Mouse (Mus musculus): ENCODE data around the gene Trappc5. TPM values are rescaled to one million over a fixed set of nuclear protein-coding genes. Genes with fewer than 3 reads are reported as not detected.

The Trappc5 gene
- polyA plus RNA-seq, 2 experiments, result 11.5 to 13.1 TPM

- Histone ChIP-seq H3K27ac (no peak overlapping the region), H3K4me3 (ENCODE audit: insufficient read depth in 1 of 2, low read depth in 2 of 2, low read length in 2 of 2) (no peak overlapping the region), H3K4me1 (replicated peaks; ENCODE audit: control insufficient read depth in 2 of 2, insufficient read depth in 2 of 2, low read length in 1 of 2) (peaks cover 3 to 12% of the 10 kb centered on the region in 2 experiments), H3K36me3 (replicated peaks; ENCODE audit: control insufficient read depth, insufficient read depth, low read depth) (peaks cover 4% of the 10 kb centered on the region), H3K9me3 (ENCODE audit: control insufficient read depth, low read length) (no peaks in the 10 kb centered on the region), H3K27me3 (ENCODE audit: control insufficient read depth, insufficient read depth, low read length) (no peaks in the 10 kb centered on the region), H3K9ac (replicated peaks) (no peak overlapping the region), H3K4me2 (ENCODE audit: low read depth) (no peak overlapping the region)
- no peak for TF ChIP-seq EP300 (IDR thresholded peaks at IDR 0.05; ENCODE audit: low read depth)
- TF ChIP-seq CTCF (IDR thresholded peaks at IDR 0.05; ENCODE audit: low read depth), result no peak
- DNase-seq (ENCODE audit: low read depth in 3 of 3, low spot score in 3 of 3) (no peak), ATAC-seq (ENCODE audit: insufficient read depth) (no peak)
- 36% methylated on average over 3 of the region's 3 CpGs for WGBS (ENCODE audit: insufficient replicate concordance)
Measured at GRCm38 (mm10) chr8:3674671-3675070, 1.4 kb upstream of the Trappc5 start.

GRCm38 (mm10) chr8:3676993-3677579, 987 bp downstream of the Trappc5 start:
- H3K4me1 ChIP-seq (replicated peaks; ENCODE audit: control insufficient read depth in 2 of 2, insufficient read depth in 2 of 2, low read length in 1 of 2), result peaks cover 3 to 12% of the 10 kb centered on the region in 2 experiments
- under 1% methylated on average over 15 of the region's 15 CpGs for WGBS (ENCODE audit: insufficient replicate concordance)
- peak overlapping the region; percentile 90 to 97 for H3K4me3 ChIP-seq (ENCODE audit: insufficient read depth in 1 of 2, low read depth in 2 of 2, low read length in 2 of 2)
- ATAC-seq (ENCODE audit: insufficient read depth) (peak; percentile 8), DNase-seq (ENCODE audit: low read depth in 3 of 3, low spot score in 3 of 3) (no peak)
- peak overlapping the region; percentile 92 for H3K4me2 ChIP-seq (ENCODE audit: low read depth)
- no peaks in the 10 kb centered on the region for H3K27me3 ChIP-seq (ENCODE audit: control insufficient read depth, insufficient read depth, low read length)
- peak overlapping the region; percentile 96 for H3K9ac ChIP-seq (replicated peaks)
- H3K9me3 ChIP-seq (ENCODE audit: control insufficient read depth, low read length), result no peaks in the 10 kb centered on the region
- no peak for TF ChIP-seq EP300 (IDR thresholded peaks at IDR 0.05; ENCODE audit: low read depth)
- TF ChIP-seq CTCF (IDR thresholded peaks at IDR 0.05; ENCODE audit: low read depth), result no peak
- H3K27ac ChIP-seq, result peak overlapping the region; percentile 73
- peaks cover 11% of the 10 kb centered on the region for H3K36me3 ChIP-seq (replicated peaks; ENCODE audit: control insufficient read depth, insufficient read depth, low read depth)

GRCm38 (mm10) chr8:3678831-3679230, 2.7 kb downstream of the Trappc5 start:
- Histone ChIP-seq H3K4me2 (ENCODE audit: low read depth) (no peak overlapping the region), H3K4me1 (replicated peaks; ENCODE audit: control insufficient read depth in 2 of 2, insufficient read depth in 2 of 2, low read length in 1 of 2) (peaks cover 3 to 12% of the 10 kb centered on the region in 2 experiments), H3K9me3 (ENCODE audit: control insufficient read depth, low read length) (no peaks in the 10 kb centered on the region), H3K27me3 (ENCODE audit: control insufficient read depth, insufficient read depth, low read length) (no peaks in the 10 kb centered on the region), H3K9ac (replicated peaks) (no peak overlapping the region), H3K27ac (no peak overlapping the region), H3K4me3 (ENCODE audit: insufficient read depth in 1 of 2, low read depth in 2 of 2, low read length in 2 of 2) (no peak overlapping the region), H3K36me3 (replicated peaks; ENCODE audit: control insufficient read depth, insufficient read depth, low read depth) (peaks cover 11% of the 10 kb centered on the region)
- ATAC-seq (ENCODE audit: insufficient read depth) (no peak), DNase-seq (ENCODE audit: low read depth in 3 of 3, low spot score in 3 of 3) (no peak)
- 94% methylated on average over 23 of the region's 23 CpGs for WGBS (ENCODE audit: insufficient replicate concordance)
- no peak for TF ChIP-seq EP300 (IDR thresholded peaks at IDR 0.05; ENCODE audit: low read depth)
- TF ChIP-seq CTCF (IDR thresholded peaks at IDR 0.05; ENCODE audit: low read depth), result no peak

GRCm38 (mm10) chr8:3679236-3679635, 3.1 kb downstream of the Trappc5 start:
- Histone ChIP-seq H3K4me3 (ENCODE audit: insufficient read depth in 1 of 2, low read depth in 2 of 2, low read length in 2 of 2) (no peak overlapping the region), H3K4me1 (replicated peaks; ENCODE audit: control insufficient read depth in 2 of 2, insufficient read depth in 2 of 2, low read length in 1 of 2) (peaks cover 3 to 12% of the 10 kb centered on the region in 2 experiments), H3K27me3 (ENCODE audit: control insufficient read depth, insufficient read depth, low read length) (no peaks in the 10 kb centered on the region), H3K4me2 (ENCODE audit: low read depth) (no peak overlapping the region), H3K36me3 (replicated peaks; ENCODE audit: control insufficient read depth, insufficient read depth, low read depth) (peaks cover 11% of the 10 kb centered on the region), H3K9me3 (ENCODE audit: control insufficient read depth, low read length) (no peaks in the 10 kb centered on the region), H3K27ac (no peak overlapping the region), H3K9ac (replicated peaks) (no peak overlapping the region)
- DNase-seq (ENCODE audit: low read depth in 3 of 3, low spot score in 3 of 3) (no peak), ATAC-seq (ENCODE audit: insufficient read depth) (no peak)
- TF ChIP-seq CTCF (IDR thresholded peaks at IDR 0.05; ENCODE audit: low read depth) (no peak), EP300 (IDR thresholded peaks at IDR 0.05; ENCODE audit: low read depth) (no peak)
- WGBS (ENCODE audit: insufficient replicate concordance), result 91% methylated on average over 23 of the region's 23 CpGs

GRCm38 (mm10) chr8:3679656-3680055, 3.6 kb downstream of the Trappc5 start:
- Histone ChIP-seq H3K36me3 (replicated peaks; ENCODE audit: control insufficient read depth, insufficient read depth, low read depth) (peaks cover 11% of the 10 kb centered on the region), H3K27me3 (ENCODE audit: control insufficient read depth, insufficient read depth, low read length) (no peaks in the 10 kb centered on the region), H3K9ac (replicated peaks) (no peak overlapping the region), H3K9me3 (ENCODE audit: control insufficient read depth, low read length) (no peaks in the 10 kb centered on the region), H3K27ac (no peak overlapping the region), H3K4me1 (replicated peaks; ENCODE audit: control insufficient read depth in 2 of 2, insufficient read depth in 2 of 2, low read length in 1 of 2) (peaks cover 3 to 12% of the 10 kb centered on the region in 2 experiments), H3K4me2 (ENCODE audit: low read depth) (no peak overlapping the region), H3K4me3 (ENCODE audit: insufficient read depth in 1 of 2, low read depth in 2 of 2, low read length in 2 of 2) (no peak overlapping the region)
- ATAC-seq (ENCODE audit: insufficient read depth) (no peak), DNase-seq (ENCODE audit: low read depth in 3 of 3, low spot score in 3 of 3) (no peak)
- no peak for TF ChIP-seq CTCF (IDR thresholded peaks at IDR 0.05; ENCODE audit: low read depth)
- no peak for TF ChIP-seq EP300 (IDR thresholded peaks at IDR 0.05; ENCODE audit: low read depth)
- WGBS (ENCODE audit: insufficient replicate concordance), result 71% methylated on average over 5 of the region's 5 CpGs

Data from liver, embryonic 14.5 days (tissue).